Mouse (Mus musculus) kidney, embryonic 15.5 days (tissue): ENCODE results near the gene Misp. TPM values are rescaled to one million over a fixed set of nuclear protein-coding genes. Genes with fewer than 3 reads are reported as not detected.

Source experiments
- ATAC-seq: fragments of 200-750 bp; cut with Nextera tagmentation; replicated peaks from 2 replicates; pipeline ENCODE4 v1.8.0; 2017; ENCODE audit warnings: moderate TSS enrichment; ENCODE audit not compliant: low FRiP score
- H3K27ac ChIP-seq: fragments of 300-500 bp; sonication (generic); 2 replicates; pipeline ENCODE4 v1.5.1; 2015; ENCODE audit warnings: mild to moderate bottlenecking, inconsistent platforms
- H3K27me3 ChIP-seq: fragments of 300-500 bp; sonication (generic); 2 replicates; pipeline ENCODE4 v1.6.1; 2015; ENCODE audit warnings: inconsistent platforms
- H3K36me3 ChIP-seq: fragments of 300-500 bp; sonication (generic); 2 replicates; pipeline ENCODE4 v1.6.1; 2015; ENCODE audit warnings: inconsistent platforms
- H3K4me1 ChIP-seq: fragments of 300-500 bp; sonication (generic); 2 replicates; pipeline ENCODE4 v1.6.1; 2015; ENCODE audit warnings: inconsistent platforms
- H3K4me2 ChIP-seq: fragments of 300-500 bp; sonication (generic); 2 replicates; pipeline ENCODE4 v1.6.1; 2015; ENCODE audit warnings: moderate library complexity, mild to moderate bottlenecking, inconsistent platforms
- H3K4me3 ChIP-seq: fragments of 300-500 bp; sonication (generic); replicated peaks from 2 replicates; pipeline ENCODE4 v1.5.1; 2015; ENCODE audit warnings: mild to moderate bottlenecking, inconsistent platforms
- H3K9ac ChIP-seq: fragments of 300-500 bp; sonication (generic); 2 replicates; pipeline ENCODE4 v1.6.1; 2015; ENCODE audit warnings: mild to moderate bottlenecking, inconsistent platforms
- H3K9me3 ChIP-seq: fragments of 300-500 bp; sonication (generic); replicated peaks from 2 replicates; pipeline ENCODE4 v1.6.1; 2016; ENCODE audit warnings: inconsistent platforms
- WGBS: fragments of 180-500 bp; shearing (Covaris S2); methylation state at CpG from one replicate; pipeline ENCODE4 v1.1.7; 2015; ENCODE audit warnings: mixed read lengths; 5-methylcytosine and 5-hydroxymethylcytosine counted together
- polyA plus RNA-seq: library from polyadenylated mRNA; unstranded; fragments of >200 nt; fragmentation: Nextera tagmentation; extraction: Ambion mirVana; gene quantifications from 2 replicates; pipeline ENCODE4 v1.2.1, GENCODE M21; 2015

Gene Misp
- polyA plus RNA-seq, 1 experiment from 2014 or later, result 15.2 TPM

DNA sequence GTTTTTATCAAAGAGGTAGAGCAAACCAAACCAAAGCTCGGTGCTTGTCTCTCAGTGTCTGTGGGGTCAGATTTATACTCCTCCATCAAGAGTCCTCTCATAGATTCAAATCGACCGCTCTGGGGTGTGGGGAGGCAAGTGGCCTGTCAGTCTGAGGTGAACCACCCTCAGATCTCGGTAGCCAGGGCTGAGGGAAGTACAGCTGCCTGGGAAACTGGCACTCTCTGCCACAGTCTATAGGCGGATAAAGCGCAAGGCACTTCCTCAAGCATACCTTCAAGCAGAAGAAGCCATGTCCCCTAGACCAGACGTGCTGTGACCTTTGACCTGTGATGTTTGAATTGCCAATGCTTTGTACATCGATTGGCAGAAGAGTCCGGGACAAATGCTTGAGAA is 12.0 kb downstream of the Misp start:
- 78% methylated on average over 9 of the region's 9 CpGs for WGBS
- no peaks in the 10 kb centered on the region for H3K36me3 ChIP-seq
- H3K9me3 ChIP-seq, result no peaks in the 10 kb centered on the region
- no peak for ATAC-seq
- H3K9ac ChIP-seq, result no peak overlapping the region
- no peak overlapping the region for H3K4me2 ChIP-seq
- no peak overlapping the region for H3K27ac ChIP-seq
- peaks cover 7% of the 10 kb centered on the region for H3K4me1 ChIP-seq
- no peak overlapping the region for H3K4me3 ChIP-seq
- H3K27me3 ChIP-seq, result no peaks in the 10 kb centered on the region

DNA sequence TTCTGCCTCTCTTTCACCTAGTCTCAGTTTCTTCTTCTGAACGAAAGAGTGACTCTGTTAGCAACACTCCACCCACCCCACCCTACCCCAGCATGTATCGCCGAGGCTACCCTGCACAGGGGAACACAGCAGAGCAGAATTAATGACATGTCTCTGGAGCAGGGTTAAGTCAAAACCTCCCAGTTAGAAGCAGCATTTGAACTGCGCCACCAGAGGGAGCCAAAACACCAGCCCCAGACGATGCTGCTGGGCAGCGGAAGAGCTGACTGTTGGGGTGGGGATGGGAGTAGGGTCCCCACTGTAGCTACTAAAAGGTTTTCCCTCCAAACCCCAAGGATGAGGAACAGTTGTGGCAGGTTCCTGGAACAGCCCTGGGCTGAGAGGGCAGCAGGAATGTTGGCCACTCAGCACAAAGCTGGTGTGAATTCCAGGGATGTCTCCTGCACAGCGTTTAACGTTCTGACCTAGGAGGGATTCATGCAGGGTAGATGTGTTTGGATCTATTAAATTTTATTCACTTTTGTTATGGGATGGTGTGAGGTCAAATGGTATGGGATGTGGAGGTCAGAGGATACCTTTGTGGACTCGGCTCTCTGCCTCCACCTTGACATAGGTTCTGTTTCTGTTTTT is 14.1 kb downstream of the Misp start:
- Histone ChIP-seq H3K9me3 (no peaks in the 10 kb centered on the region), H3K9ac (no peak overlapping the region), H3K4me3 (no peak overlapping the region), H3K4me2 (no peak overlapping the region), H3K27ac (0 out of 2 replicates have a peak overlapping the region, but pooled peaks have one; percentile 20), H3K4me1 (peaks cover 11% of the 10 kb centered on the region), H3K27me3 (no peaks in the 10 kb centered on the region), H3K36me3 (no peaks in the 10 kb centered on the region)
- WGBS, result 23% methylated on average over 9 of the region's 9 CpGs
- peak; percentile 69 for ATAC-seq

DNA sequence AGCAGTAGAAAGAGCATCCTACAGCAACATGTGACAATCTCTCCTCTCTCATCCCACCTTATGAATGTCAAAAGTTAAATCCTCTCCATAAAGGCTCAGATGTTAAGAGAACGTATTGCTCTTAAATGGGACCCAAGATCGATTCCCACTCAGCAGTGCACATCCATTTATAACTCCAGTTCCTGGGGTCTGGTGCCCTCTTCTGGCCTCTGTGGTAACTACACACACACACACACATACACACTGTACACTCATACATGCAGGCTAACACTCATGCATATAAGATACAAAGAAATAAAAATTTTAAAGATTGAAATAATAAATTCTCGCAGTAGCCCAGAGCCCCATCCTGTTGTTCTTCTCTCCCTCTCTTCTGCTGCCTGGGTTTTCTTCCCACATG is 16.1 kb downstream of the Misp start:
- ATAC-seq, result no peak
- no peaks in the 10 kb centered on the region for H3K36me3 ChIP-seq
- no peak overlapping the region for H3K4me3 ChIP-seq
- H3K4me1 ChIP-seq, result peaks cover 30% of the 10 kb centered on the region
- H3K27me3 ChIP-seq, result no peaks in the 10 kb centered on the region
- H3K9ac ChIP-seq, result no peak overlapping the region
- H3K9me3 ChIP-seq, result no peaks in the 10 kb centered on the region
- 98% methylated on average over 3 of the region's 3 CpGs for WGBS
- H3K27ac ChIP-seq, result no peak overlapping the region
- H3K4me2 ChIP-seq, result no peak overlapping the region

DNA sequence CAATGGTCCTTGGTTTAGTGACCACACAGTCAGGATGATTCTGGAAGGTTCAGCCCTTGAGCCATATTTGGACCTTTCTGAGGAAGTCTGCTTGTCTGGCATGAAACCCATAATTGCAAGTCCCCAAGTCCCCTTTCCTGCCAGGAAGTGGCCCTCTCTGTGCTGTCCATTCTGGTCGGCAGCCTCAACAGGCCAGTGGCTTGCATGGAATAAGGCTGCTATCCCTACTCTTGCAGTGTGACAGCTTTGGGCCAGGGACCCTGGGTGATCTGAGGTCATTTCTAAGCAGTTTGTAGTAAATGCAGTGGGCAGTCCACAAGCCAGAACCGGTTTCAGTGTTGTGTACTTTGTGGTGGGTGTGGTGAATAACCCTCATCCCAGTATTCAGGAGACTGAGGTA is 17.4 kb downstream of the Misp start:
- no peak for ATAC-seq
- H3K27ac ChIP-seq, result peak overlapping the region; percentile 10; the same call in 1 of the 2 replicates
- 68% methylated on average over 2 of the region's 2 CpGs for WGBS

DNA sequence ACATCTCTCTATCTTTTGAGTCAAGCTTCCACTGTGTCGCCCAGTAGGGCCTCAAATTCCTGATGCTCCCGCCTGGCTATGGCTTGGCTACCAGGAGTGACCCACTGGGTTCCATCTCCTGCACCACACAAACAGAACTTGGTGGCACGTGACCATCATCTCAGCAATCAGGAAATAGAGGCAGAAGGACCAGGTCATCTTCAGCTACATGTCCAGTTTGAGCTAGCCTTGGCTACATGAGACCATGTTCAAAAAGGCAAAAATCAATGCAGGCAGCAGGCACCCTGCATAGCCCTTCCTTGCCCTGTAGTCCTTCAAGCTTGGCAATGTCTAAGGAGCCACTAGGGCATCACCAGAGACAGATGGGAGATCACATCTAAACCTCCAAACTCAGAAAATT is 19.3 kb downstream of the Misp start:
- H3K4me2 ChIP-seq, result peak overlapping the region; percentile 65
- H3K27me3 ChIP-seq, result no peaks in the 10 kb centered on the region
- H3K9ac ChIP-seq, result peak overlapping the region; percentile 42; the same call in 1 of the 2 replicates
- WGBS, result 91% methylated on average over 3 of the region's 3 CpGs
- no peaks in the 10 kb centered on the region for H3K9me3 ChIP-seq
- H3K4me3 ChIP-seq, result peak overlapping the region; percentile 43
- peak overlapping the region; percentile 96 for H3K27ac ChIP-seq
- peaks cover 54% of the 10 kb centered on the region for H3K4me1 ChIP-seq
- no peak for ATAC-seq
- H3K36me3 ChIP-seq, result no peaks in the 10 kb centered on the region

More for the DNA sequence above, 17.4 kb downstream of the Misp start:
- Histone ChIP-seq H3K36me3 (no peaks in the 10 kb centered on the region), H3K4me3 (no peak overlapping the region), H3K4me1 (peaks cover 42% of the 10 kb centered on the region), H3K4me2 (no peak overlapping the region), H3K9me3 (no peaks in the 10 kb centered on the region), H3K27me3 (no peaks in the 10 kb centered on the region), H3K9ac (no peak overlapping the region)

DNA sequence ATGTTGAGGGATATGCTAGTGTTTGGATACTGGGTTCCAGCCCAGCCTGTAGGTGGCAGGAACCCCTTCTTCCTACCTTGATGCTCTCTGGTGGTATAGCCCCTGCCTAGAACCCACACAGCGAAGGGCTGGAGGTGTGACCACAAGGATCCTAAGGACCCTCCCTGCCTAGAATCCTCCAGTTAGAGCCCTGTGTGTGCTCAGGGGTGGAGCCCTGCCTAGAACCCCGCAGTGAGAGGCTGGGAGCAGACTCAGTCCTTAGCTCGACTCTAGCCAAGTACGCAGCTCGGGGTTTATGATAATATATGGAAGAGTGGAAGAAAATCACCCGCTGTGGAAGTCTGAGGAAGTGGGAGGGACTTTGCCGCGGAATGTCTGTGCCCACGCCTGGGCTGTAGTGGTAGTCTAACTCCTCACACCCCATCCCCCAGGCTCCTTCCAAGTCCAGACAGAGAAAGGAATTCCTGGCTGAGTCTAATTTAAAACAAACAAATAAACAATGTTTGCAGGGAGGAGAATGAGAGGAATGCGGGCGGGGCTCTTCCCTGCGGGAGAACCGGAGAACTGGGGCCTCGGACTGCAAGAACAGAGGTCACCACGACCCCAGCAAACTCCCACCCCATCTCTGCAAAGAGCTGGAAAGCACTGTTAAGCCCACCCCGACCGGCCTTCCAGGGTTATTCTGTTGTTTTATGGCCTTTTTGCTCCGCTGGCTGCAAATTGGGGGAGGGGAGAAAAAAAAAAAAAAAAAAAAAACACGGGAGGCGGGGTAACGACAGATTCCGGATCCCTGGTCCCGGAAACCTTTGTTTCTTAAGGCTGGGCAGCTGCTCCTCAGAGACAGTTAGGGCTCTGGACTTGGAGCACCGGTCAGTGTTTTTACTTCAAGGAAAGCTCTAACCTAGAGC is 20.1 kb downstream of the Misp start:
- Histone ChIP-seq H3K27ac (peak overlapping the region; percentile 96), H3K4me1 (peaks cover 57% of the 10 kb centered on the region), H3K4me3 (peak overlapping the region; percentile 43), H3K36me3 (no peaks in the 10 kb centered on the region), H3K9ac (peak overlapping the region; percentile 42), H3K27me3 (no peaks in the 10 kb centered on the region), H3K9me3 (no peaks in the 10 kb centered on the region), H3K4me2 (peak overlapping the region; percentile 65)
- under 1% methylated on average over 24 of the region's 24 CpGs for WGBS
- peak; percentile 94 for ATAC-seq

DNA sequence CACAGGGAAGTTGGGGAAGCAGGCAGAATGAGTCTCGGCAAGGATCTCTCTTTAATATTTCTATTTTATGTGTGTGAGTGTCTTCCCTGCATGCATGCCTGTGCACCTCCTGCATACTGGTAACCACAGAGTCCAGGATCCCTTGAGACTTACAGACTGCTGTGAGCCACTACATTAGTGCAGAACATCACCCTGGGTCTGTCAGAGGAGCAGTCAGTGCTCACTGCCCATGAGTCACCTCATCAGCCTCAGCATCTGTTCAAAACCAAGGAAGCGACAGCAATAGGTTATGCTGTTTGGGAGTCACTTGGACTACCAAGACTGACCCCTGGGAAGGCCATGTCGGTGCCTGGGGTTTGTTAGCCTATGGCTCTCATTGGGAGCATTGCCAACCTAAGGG is 21.5 kb downstream of the Misp start:
- Histone ChIP-seq H3K27me3 (no peaks in the 10 kb centered on the region), H3K4me1 (peaks cover 66% of the 10 kb centered on the region), H3K9me3 (no peaks in the 10 kb centered on the region), H3K9ac (no peak overlapping the region), H3K36me3 (no peaks in the 10 kb centered on the region), H3K4me2 (no peak overlapping the region), H3K4me3 (no peak overlapping the region), H3K27ac (peak overlapping the region; percentile 78)
- ATAC-seq, result no peak
- WGBS, result 71% methylated on average over 3 of the region's 3 CpGs

DNA sequence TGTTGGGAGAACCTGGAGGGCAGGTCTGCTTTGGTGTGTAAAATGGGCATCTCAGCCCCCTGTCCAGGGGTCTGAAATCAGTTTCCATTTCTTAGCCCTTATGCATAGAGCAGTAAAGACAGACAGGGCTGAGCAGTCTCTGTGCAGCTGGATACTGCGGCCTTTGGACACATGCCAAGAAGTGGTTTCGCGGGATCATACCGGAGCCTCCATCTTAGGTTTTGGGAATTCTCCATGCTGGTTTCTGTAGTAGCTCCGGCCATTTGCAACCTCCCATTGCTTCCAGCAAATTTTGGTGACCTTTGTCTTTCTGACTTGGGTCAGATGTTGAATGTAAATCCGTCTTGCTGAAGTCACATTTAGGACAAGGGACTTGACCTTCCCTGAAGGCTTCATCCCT is 22.7 kb downstream of the Misp start:
- Histone ChIP-seq H3K4me2 (0 out of 2 replicates have a peak overlapping the region, but pooled peaks have one; percentile 10), H3K36me3 (no peaks in the 10 kb centered on the region), H3K4me1 (peaks cover 74% of the 10 kb centered on the region), H3K27ac (peak overlapping the region; percentile 78), H3K27me3 (no peaks in the 10 kb centered on the region), H3K9ac (no peak overlapping the region), H3K4me3 (no peak overlapping the region), H3K9me3 (no peaks in the 10 kb centered on the region)
- WGBS, result 34% methylated on average over 6 of the region's 6 CpGs
- no peak for ATAC-seq

DNA sequence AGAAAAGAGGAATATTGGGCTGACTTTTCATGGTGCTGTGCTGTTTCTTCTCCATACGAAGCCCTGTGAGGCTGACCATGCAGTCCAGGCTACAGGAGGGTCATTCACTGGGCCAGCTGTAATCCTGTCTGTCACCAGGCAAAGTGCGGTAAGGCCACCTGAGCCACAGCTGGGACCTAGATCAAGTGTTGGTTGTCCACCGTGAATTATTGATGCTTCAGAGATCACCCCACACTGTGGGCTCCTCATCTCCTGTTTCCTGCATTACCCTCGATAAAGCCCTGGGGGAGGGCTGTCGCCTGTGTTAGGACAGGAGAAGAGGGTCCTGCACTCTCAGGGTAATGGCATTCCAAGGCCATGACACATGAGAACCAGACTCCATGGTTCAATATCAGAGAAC is 25.8 kb downstream of the Misp start:
- Histone ChIP-seq H3K36me3 (no peaks in the 10 kb centered on the region), H3K27ac (peak overlapping the region; percentile 54), H3K4me1 (peaks cover 73% of the 10 kb centered on the region), H3K4me2 (no peak overlapping the region), H3K9me3 (no peaks in the 10 kb centered on the region), H3K4me3 (no peak overlapping the region), H3K9ac (no peak overlapping the region), H3K27me3 (no peaks in the 10 kb centered on the region)
- ATAC-seq, result peak; percentile 47
- 26% methylated on average over 5 of the region's 5 CpGs for WGBS

DNA sequence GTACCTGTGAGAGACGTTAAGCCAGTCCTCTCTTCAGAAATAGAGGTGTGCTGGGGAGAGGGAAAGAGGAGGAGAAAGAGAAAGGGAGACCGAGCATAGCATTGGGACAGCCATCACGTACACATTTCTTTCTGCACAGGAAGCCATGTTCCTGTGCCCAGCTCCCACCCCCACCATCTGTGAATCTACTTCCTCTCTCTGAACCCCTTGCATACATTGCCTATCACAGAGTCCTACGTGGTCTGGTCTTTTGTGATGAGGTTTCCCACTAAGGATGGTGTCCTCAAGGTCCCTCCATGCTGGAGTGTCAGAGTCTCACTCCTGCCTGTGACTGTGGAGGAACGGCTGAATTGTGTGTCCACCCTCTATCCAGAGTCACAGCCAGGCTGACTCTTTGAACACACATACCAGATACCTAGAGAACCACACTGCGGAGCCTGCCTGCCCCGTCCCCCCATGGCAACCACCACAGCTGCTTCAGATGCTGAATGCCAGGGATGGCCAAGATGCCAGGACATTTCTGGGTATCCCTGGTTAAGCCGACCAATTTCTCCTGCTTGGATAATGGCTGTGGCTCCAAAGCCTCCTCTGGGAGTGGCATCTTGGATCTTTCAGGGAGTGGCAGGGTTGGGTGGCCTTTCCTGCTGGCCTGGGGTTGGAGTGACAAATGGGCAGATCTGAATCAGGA is 29.3 kb downstream of the Misp start:
- ATAC-seq, result no peak
- no peak overlapping the region for H3K4me2 ChIP-seq
- no peak overlapping the region for H3K4me3 ChIP-seq
- H3K27me3 ChIP-seq, result no peaks in the 10 kb centered on the region
- H3K9me3 ChIP-seq, result no peaks in the 10 kb centered on the region
- no peaks in the 10 kb centered on the region for H3K36me3 ChIP-seq
- H3K9ac ChIP-seq, result no peak overlapping the region
- no peak overlapping the region for H3K27ac ChIP-seq
- WGBS, result 78% methylated on average over 8 of the region's 8 CpGs
- H3K4me1 ChIP-seq, result peaks cover 62% of the 10 kb centered on the region

DNA sequence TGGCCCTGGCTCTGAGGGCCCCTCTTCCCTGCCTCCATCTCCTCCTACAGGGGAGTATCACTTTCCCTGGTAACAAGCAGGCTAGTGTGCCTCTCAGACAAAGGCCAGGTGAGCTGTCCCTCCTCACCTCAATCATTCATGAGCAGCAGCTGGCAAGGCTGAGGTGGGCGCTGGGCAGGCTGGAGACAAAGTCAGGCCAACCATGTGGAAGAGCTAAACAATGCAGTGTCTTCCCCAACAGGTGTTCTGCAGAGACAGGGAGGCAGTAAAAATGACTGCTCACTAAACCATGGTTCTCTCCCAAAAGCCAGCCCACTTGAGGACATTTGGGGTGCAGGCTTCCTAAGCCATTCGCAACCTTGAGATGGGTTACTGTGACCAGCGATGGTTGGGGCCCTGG is 30.9 kb downstream of the Misp start:
- peak overlapping the region; percentile 95 for H3K4me2 ChIP-seq
- H3K9me3 ChIP-seq, result no peaks in the 10 kb centered on the region
- 68% methylated on average over 3 of the region's 3 CpGs for WGBS
- peak overlapping the region; percentile 100 for H3K27ac ChIP-seq
- peak overlapping the region; percentile 96; the same call in 1 of the 2 replicates for H3K4me3 ChIP-seq
- peaks cover 5% of the 10 kb centered on the region for H3K36me3 ChIP-seq
- H3K9ac ChIP-seq, result no peak overlapping the region; the same call in 1 of the 2 replicates
- ATAC-seq, result no peak
- H3K4me1 ChIP-seq, result peaks cover 60% of the 10 kb centered on the region
- no peaks in the 10 kb centered on the region for H3K27me3 ChIP-seq
